9 mouse cellular contexts compared by ENCODE assay signal in the genomic region with DNA sequence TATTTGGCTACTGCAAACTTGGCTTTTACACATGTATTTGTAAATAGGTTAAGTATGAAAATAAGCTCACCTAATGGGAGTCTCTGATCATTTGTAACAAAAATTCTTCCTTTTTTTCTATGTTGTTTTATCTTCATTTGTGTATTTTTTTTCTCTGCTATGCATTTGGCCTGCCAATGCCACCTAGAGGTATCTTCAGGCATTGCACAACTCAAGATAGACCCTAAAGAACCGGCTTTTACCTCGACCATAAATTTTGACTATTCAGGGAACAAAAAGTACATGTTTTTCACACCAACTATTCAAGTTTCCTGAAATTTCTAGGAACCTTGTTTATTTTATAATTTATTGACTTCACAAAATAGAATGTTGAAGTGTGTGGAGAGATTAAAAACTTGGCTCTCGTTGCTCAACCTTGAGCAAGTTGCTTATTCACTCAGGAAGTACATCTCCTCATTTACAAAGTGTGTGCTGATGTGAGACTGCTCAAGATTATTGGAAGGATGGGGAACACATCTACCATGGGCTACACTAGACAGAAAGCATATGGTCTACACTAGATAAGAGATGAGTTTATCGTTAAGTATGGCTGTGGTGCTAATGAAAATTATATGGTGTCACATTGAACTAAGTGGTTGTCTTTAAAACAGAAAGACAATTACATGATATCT. TPM values are rescaled to one million over a fixed set of nuclear protein-coding genes. Genes with fewer than 3 reads are reported as not detected.
DNase-seq lines count a peak whose midpoint lies in the region; ATAC-seq and TF ChIP-seq lines count a peak whose summit lies in the region.
"Had no signal": no experiment of that assay in that cellular context is flagged by ENCODE, and none has a peak within 500 bp of the region (broad histone marks: within the 10 kb centered on the region; RNA-seq: fewer than 3 reads in every experiment).

No protein-coding gene starts in this region.

- no peaks in the 10 kb centered on the region for H3K36me3 ChIP-seq in ES-E14 (ENCODE audit: control insufficient read depth, insufficient read depth, low read length, poor library complexity, severe bottlenecking)
- H3K36me3 ChIP-seq: neural tube, embryonic 12.5 days had no signal

- ATAC-seq in frontal cortex, adult (ENCODE audit: low TSS enrichment), result peak; percentile 59; the same call in 1 of the 2 replicates
- peak; percentile 52 for ATAC-seq in megakaryocyte, adult 5-6 weeks (ENCODE audit: poor library complexity, severe bottlenecking)
- no peak for ATAC-seq in monocyte, adult 5-6 weeks (replicated peaks; ENCODE audit: insufficient number of reproducible peaks, low FRiP score, low TSS enrichment, poor library complexity, severe bottlenecking)

- no peak overlapping the region for H3K9ac ChIP-seq in ES-E14 (ENCODE audit: insufficient read depth, low read depth, low read length, poor library complexity, severe bottlenecking)
- H3K9ac ChIP-seq: neural tube, embryonic 12.5 days had no signal

- no peaks in the 10 kb centered on the region for H3K9me3 ChIP-seq in ES-E14 (ENCODE audit: control insufficient read depth, insufficient read depth, low read depth, low read length)
- H3K9me3 ChIP-seq: neural tube, embryonic 12.5 days had no signal

- H3K4me1 ChIP-seq in ES-E14 (ENCODE audit: control insufficient read depth in 2 of 2, insufficient read depth in 2 of 2, low read length in 2 of 2, poor library complexity in 1 of 2), result no peaks in the 10 kb centered on the region
- H3K4me1 ChIP-seq: neural tube, embryonic 12.5 days had no signal

- peak; percentile 19 for DNase-seq in heart, postnatal 4 days
- DNase-seq in heart, postnatal 36 days, result no peak
- DNase-seq in 416B (ENCODE audit: low read depth) (peak; percentile 52), ES-E14 (ENCODE audit: low read depth, low spot score) (peak; percentile 16)
- DNase-seq in spleen, postnatal 14 days (ENCODE audit: low spot score in 2 of 2), result no peak

- H3K27ac ChIP-seq in ES-E14 (ENCODE audit: insufficient read depth, low read depth, low read length, poor library complexity, severe bottlenecking), result no peak overlapping the region
- H3K27ac ChIP-seq: neural tube, embryonic 12.5 days had no signal

- intact Hi-C loops in heart, postnatal 36 days (cut with DNase I), result loop anchor here (10.0 kb wide), 1 partner anchor 1218 kb away; no protein-coding TSS in a partner anchor

- in situ Hi-C loops in ES-E14 (cut with MboI; ENCODE audit: low sequenced_read_pairs in 2 of 2, unreplicated experiment in 2 of 2), result no loop called here

- no peak overlapping the region for H3K4me3 ChIP-seq in ES-E14 (ENCODE audit: insufficient read depth in 1 of 2, low read depth in 1 of 2, low read length in 2 of 2, poor library complexity in 1 of 2, severe bottlenecking in 1 of 2)
- H3K4me3 ChIP-seq: neural tube, embryonic 12.5 days had no signal

TF ChIP-seq in ES-E14, 5 proteins besides CTCF, POLR2A, EP300 and RAD21:
- TF ChIP-seq ZC3H11A (IDR thresholded peaks at IDR 0.05; ENCODE audit: borderline replicate concordance, low read depth, low read length), result peak; percentile 20; the same call in 1 of the 2 replicates
- TF ChIP-seq MAFK (IDR thresholded peaks at IDR 0.05; ENCODE audit: insufficient read depth, low read depth, low read length), result no peak
- peak; percentile 80 for TF ChIP-seq ZNF384 (IDR thresholded peaks at IDR 0.05; ENCODE audit: low read depth, low read length)
- no peak for TF ChIP-seq CHD2 (IDR thresholded peaks at IDR 0.05; ENCODE audit: low read depth, low read length)
- TF ChIP-seq HCFC1 (IDR thresholded peaks at IDR 0.05; ENCODE audit: borderline replicate concordance, insufficient read depth, low read length), result no peak

RNA-seq across cellular contexts. Expression of gene Plxdc2, which starts 43.6 kb away (rescaled TPM):
- total RNA-seq in heart, postnatal 4 days (2021), result 10 to 100 TPM; 14.4 to 15.9 TPM
- total RNA-seq in heart, postnatal 36 days (2021), result 10 to 100 TPM; 20.3 to 23.1 TPM
- total RNA-seq in ES-E14 (2012; rRNA removed), result 11.7 and 15.2 TPM in 2 replicates
- total RNA-seq in megakaryocyte, adult 5-6 weeks (2015), result 0.39 and 1.0 TPM in 2 replicates
- 0.73 TPM in 2 replicates for total RNA-seq in megakaryocyte, adult 5-6 weeks (2017)
- total RNA-seq in monocyte, adult 5-6 weeks (2017), result 0.32 to 1.9 TPM (median 0.86 TPM) in 3 replicates

Comparison
In these comparisons a context has a peak if more than half of its experiments do, and no peak if none do; other contexts are left out.
1. DNase-seq: peak in heart, postnatal 4 days (single experiment), 416B (single experiment) and ES-E14 (single experiment); none in heart, postnatal 36 days (0 of 2) and spleen, postnatal 14 days (0 of 2).